Mouse (Mus musculus) intestine, postnatal 0 days (tissue): ENCODE results near the gene Aig1. TPM values are rescaled to one million over a fixed set of nuclear protein-coding genes. Genes with fewer than 3 reads are reported as not detected.

Source experiments
- ATAC-seq: fragments of 200-750 bp; cut with Nextera tagmentation; 2 replicates; pipeline ENCODE4 v1.8.0; 2017; ENCODE audit warnings: mild to moderate bottlenecking, moderate TSS enrichment, moderate library complexity
- H3K27ac ChIP-seq: fragments of 300-500 bp; sonication (generic); 2 replicates; pipeline ENCODE4 v1.5.1; 2014; ENCODE audit warnings: mild to moderate bottlenecking, low read depth, low read length, moderate library complexity
- H3K27me3 ChIP-seq: fragments of 300-500 bp; sonication (generic); replicated peaks from 2 replicates; pipeline ENCODE4 v1.6.1; 2014; ENCODE audit warnings: low read length, mixed read lengths; ENCODE audit not compliant: control insufficient read depth, insufficient read depth
- H3K36me3 ChIP-seq: fragments of 300-500 bp; sonication (generic); 2 replicates; pipeline ENCODE4 v1.6.1; 2014; ENCODE audit warnings: mild to moderate bottlenecking, moderate library complexity; ENCODE audit not compliant: control insufficient read depth, insufficient read depth
- H3K4me1 ChIP-seq: fragments of 300-500 bp; sonication (generic); replicated peaks from 2 replicates; pipeline ENCODE4 v1.6.1; 2014; ENCODE audit warnings: antibody characterized with exemption, low read length, mixed read lengths; ENCODE audit not compliant: control insufficient read depth, insufficient read depth
- H3K4me2 ChIP-seq: fragments of 300-500 bp; sonication (generic); replicated peaks from 2 replicates; pipeline ENCODE4 v1.6.1; 2014; ENCODE audit warnings: low read depth, mild to moderate bottlenecking, moderate library complexity
- H3K4me3 ChIP-seq: fragments of 300-500 bp; sonication (generic); 2 replicates; pipeline ENCODE4 v1.5.1; 2014; ENCODE audit warnings: low read depth, low read length
- H3K9ac ChIP-seq: fragments of 300-500 bp; sonication (generic); 2 replicates; pipeline ENCODE4 v1.6.1; 2014; ENCODE audit warnings: mild to moderate bottlenecking, low read depth, low read length
- H3K9me3 ChIP-seq: fragments of 300-500 bp; sonication (generic); 2 replicates; pipeline ENCODE4 v1.6.1; 2016; ENCODE audit warnings: mixed run types; ENCODE audit not compliant: control insufficient read depth
- CTCF ChIP-seq: sonication (generic); IDR thresholded peaks from 2 replicates; pipeline ENCODE4 v1.5.1; 2016; ENCODE audit warnings: low read depth, mild to moderate bottlenecking, control low read depth, antibody characterized with exemption, moderate library complexity
- WGBS: fragments of 180-500 bp; shearing (Covaris S2); extraction: QIAGEN DNeasy Blood & Tissue Kit; methylation state at CpG from one replicate; pipeline ENCODE4 v1.1.7; 2014; 5-methylcytosine and 5-hydroxymethylcytosine counted together
- polyA plus RNA-seq: library from polyadenylated mRNA; unstranded; fragments of >200 nt; fragmentation: Nextera tagmentation; extraction: Ambion mirVana; gene quantifications from 2 replicates; pipeline ENCODE4 v1.2.1, GENCODE M21; 2015

Aig1 gene
- polyA plus RNA-seq, 1 experiment from 2014 or later, result 88.3 TPM

DNA sequence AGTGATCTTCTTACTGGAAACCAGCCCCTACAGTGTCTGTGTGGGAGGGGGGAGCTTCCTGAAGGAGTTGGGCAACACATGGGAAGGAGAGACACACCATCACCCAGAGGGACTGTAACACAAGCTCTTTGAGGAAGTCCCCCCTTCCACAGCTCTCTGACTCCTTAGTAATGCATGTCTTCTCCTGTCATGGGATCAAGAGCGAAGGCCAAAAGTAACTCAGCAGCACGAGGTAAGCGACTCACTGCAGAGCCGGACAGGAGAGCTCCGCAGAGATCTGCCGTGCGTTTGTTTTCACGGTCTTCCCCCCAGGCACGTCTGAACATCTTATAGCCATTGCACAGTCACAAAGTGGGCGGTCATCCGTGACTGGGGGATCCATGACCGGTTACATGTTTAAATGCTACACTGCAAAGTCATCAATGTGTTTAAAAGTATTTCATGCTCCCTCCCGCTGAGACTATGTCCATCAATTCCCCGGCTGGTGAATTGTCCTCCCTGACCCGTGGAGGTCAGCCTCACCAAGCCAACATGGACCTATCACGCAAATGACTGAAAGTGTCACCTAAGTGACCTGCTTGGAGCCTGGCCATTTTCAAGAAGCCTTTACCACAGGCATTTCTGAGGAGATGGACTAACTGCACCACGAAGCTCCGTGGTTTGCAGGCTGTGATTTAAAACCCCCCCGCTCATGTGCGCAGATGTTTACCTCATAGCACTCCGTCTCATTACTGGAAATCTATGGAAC is 30.9 kb downstream of the Aig1 start:
- no peak for ATAC-seq
- Histone ChIP-seq H3K9ac (no peak overlapping the region), H3K4me3 (no peak overlapping the region), H3K4me2 (no peak overlapping the region), H3K27ac (no peak overlapping the region), H3K27me3 (no peaks in the 10 kb centered on the region), H3K36me3 (no peaks in the 10 kb centered on the region), H3K4me1 (0 out of 2 replicates have a peak, but pooled peaks cover 6% of the 10 kb centered on the region), H3K9me3 (no peaks in the 10 kb centered on the region)
- TF ChIP-seq CTCF, result no peak
- WGBS, result 89% methylated on average over 21 of the region's 21 CpGs

GRCm38 (mm10) chr10:13836956-13837355 is 31.8 kb downstream of the Aig1 start:
- Histone ChIP-seq H3K36me3 (no peaks in the 10 kb centered on the region), H3K4me2 (no peak overlapping the region), H3K4me3 (no peak overlapping the region), H3K4me1 (0 out of 2 replicates have a peak, but pooled peaks cover 6% of the 10 kb centered on the region), H3K9me3 (no peaks in the 10 kb centered on the region), H3K9ac (no peak overlapping the region), H3K27me3 (no peaks in the 10 kb centered on the region), H3K27ac (no peak overlapping the region)
- no peak for TF ChIP-seq CTCF
- ATAC-seq, result no peak
- 90% methylated on average over 9 of the region's 9 CpGs for WGBS

DNA sequence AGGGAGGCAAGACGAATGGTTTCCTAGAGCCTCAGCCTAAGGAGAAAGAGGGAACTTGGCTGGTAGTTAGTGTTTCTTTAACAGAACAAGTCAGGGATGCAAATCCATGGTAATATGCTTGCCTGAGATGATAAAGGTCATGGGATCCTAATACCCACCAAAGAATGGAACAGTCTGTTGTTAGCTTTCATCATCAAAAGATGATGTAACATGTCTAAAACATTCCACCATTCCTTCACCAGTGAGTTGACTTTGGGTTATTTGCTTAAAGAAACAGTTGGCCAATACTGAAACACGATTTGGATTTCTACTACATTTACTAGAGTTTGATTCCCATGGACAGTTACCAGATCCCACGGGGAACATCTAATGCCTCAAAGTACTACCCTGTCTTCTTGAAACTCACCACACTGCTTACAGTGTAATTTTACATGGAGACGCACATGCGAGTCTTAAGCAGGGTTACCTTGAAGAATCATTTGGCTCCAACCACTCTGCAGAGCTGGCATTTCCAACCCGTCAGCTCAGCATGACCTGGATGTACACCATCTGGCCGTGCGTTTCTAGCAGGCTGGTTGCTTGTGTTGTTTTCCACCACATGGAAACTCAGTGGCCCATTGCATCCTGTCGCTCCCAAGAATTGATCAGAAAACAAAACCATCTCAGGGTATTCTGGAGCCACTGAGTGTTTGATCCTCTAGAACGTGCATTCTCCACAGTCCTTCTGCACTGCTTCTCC is 32.9 kb downstream of the Aig1 start:
- 94% methylated on average over 10 of the region's 10 CpGs for WGBS

DNA sequence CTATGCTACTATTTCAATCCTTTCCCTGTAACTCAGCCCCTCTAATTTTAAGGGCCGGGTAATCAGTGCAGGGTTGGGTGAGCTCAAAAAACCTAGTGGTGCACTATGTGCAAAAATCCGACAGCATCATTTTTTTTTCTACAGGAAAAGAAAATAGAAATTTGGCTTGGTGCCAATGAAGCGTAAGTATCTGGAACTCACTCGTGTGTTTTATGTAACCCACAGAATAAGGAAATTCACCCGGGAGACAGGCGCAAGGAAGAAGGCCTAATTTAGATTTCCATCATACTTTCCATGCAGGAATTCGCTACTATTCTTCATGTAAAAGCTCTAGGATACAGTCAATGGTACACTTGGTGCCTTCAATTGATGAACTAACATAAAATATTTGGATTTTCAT is 34.7 kb downstream of the Aig1 start:
- Histone ChIP-seq H3K4me3 (no peak overlapping the region), H3K36me3 (no peaks in the 10 kb centered on the region), H3K4me1 (0 out of 2 replicates have a peak, but pooled peaks cover 6% of the 10 kb centered on the region), H3K9me3 (no peaks in the 10 kb centered on the region), H3K9ac (no peak overlapping the region), H3K4me2 (no peak overlapping the region), H3K27me3 (no peaks in the 10 kb centered on the region), H3K27ac (no peak overlapping the region)
- 43% methylated on average over 7 of the region's 7 CpGs for WGBS
- no peak for ATAC-seq
- TF ChIP-seq CTCF, result no peak

More for the DNA sequence above, 32.9 kb downstream of the Aig1 start:
- no peak for TF ChIP-seq CTCF
- Histone ChIP-seq H3K4me1 (0 out of 2 replicates have a peak, but pooled peaks cover 6% of the 10 kb centered on the region), H3K4me2 (no peak overlapping the region), H3K27ac (no peak overlapping the region), H3K9me3 (no peaks in the 10 kb centered on the region), H3K9ac (no peak overlapping the region), H3K27me3 (no peaks in the 10 kb centered on the region), H3K36me3 (no peaks in the 10 kb centered on the region), H3K4me3 (no peak overlapping the region)
- no peak for ATAC-seq

GRCm38 (mm10) chr10:13833066-13833566 is 35.7 kb downstream of the Aig1 start:
- Histone ChIP-seq H3K27me3 (no peaks in the 10 kb centered on the region), H3K9ac (no peak overlapping the region), H3K4me2 (no peak overlapping the region), H3K4me3 (no peak overlapping the region), H3K36me3 (no peaks in the 10 kb centered on the region), H3K27ac (no peak overlapping the region), H3K4me1 (0 out of 2 replicates have a peak, but pooled peaks cover 6% of the 10 kb centered on the region), H3K9me3 (no peaks in the 10 kb centered on the region)
- WGBS, result 88% methylated on average over 12 of the region's 12 CpGs
- ATAC-seq, result no peak
- TF ChIP-seq CTCF, result no peak

- WGBS, result 76% methylated on average over 7 of the region's 7 CpGs
These were observed 36.2 kb downstream of the Aig1 start for GRCm38 (mm10) chr10:13832546-13833033.

More at GRCm38 (mm10) chr10:13832546-13833033, 36.2 kb downstream of the Aig1 start:
- no peak overlapping the region for H3K4me2 ChIP-seq
- no peak overlapping the region for H3K4me3 ChIP-seq
- 0 out of 2 replicates have a peak, but pooled peaks cover 6% of the 10 kb centered on the region for H3K4me1 ChIP-seq
- H3K9me3 ChIP-seq, result no peaks in the 10 kb centered on the region
- H3K27me3 ChIP-seq, result no peaks in the 10 kb centered on the region
- H3K9ac ChIP-seq, result no peak overlapping the region
- H3K36me3 ChIP-seq, result no peaks in the 10 kb centered on the region
- ATAC-seq, result peak; percentile 45; the same call in 1 of the 2 replicates
- TF ChIP-seq CTCF, result no peak
- H3K27ac ChIP-seq, result no peak overlapping the region
